Mouse (Mus musculus) embryonic facial prominence, embryonic 13.5 days (tissue): ENCODE measurements around the gene Rpl3l. TPM values are rescaled to one million over a fixed set of nuclear protein-coding genes. Genes with fewer than 3 reads are reported as not detected.
"Not testable (repeated sequence)": the region's sequence is repeated elsewhere in the genome, so short reads cannot be mapped to it uniquely, and the experiment has no call there.

Experiments used
- ATAC-seq: fragments of 200-750 bp; cut with Nextera tagmentation; 2 replicates; pipeline ENCODE4 v1.8.0; 2017; ENCODE audit warnings: low read depth; ENCODE audit not compliant: insufficient number of reproducible peaks, insufficient read depth, low FRiP score, low TSS enrichment
- H3K27ac ChIP-seq: fragments of 300-500 bp; sonication (generic); 2 replicates; pipeline ENCODE4 v1.5.1; 2015; ENCODE audit warnings: moderate library complexity, mild to moderate bottlenecking, inconsistent platforms
- H3K27me3 ChIP-seq: fragments of 300-500 bp; sonication (generic); 2 replicates; pipeline ENCODE4 v1.6.1; 2015; ENCODE audit warnings: mild to moderate bottlenecking, inconsistent platforms
- H3K36me3 ChIP-seq: fragments of 300-500 bp; sonication (generic); 2 replicates; pipeline ENCODE4 v1.6.1; 2015; ENCODE audit warnings: mild to moderate bottlenecking, inconsistent platforms
- H3K4me1 ChIP-seq: fragments of 300-500 bp; sonication (generic); 2 replicates; pipeline ENCODE4 v1.6.1; 2015; ENCODE audit warnings: inconsistent platforms
- H3K4me2 ChIP-seq: fragments of 300-500 bp; sonication (generic); 2 replicates; pipeline ENCODE4 v1.6.1; 2015; ENCODE audit warnings: moderate library complexity, mild to moderate bottlenecking, inconsistent platforms
- H3K4me3 ChIP-seq: fragments of 300-500 bp; sonication (generic); 2 replicates; pipeline ENCODE4 v1.5.1; 2015; ENCODE audit warnings: mild to moderate bottlenecking, inconsistent platforms
- H3K9ac ChIP-seq: fragments of 300-500 bp; sonication (generic); 2 replicates; pipeline ENCODE4 v1.6.1; 2015; ENCODE audit warnings: mild to moderate bottlenecking, inconsistent platforms
- H3K9me3 ChIP-seq: fragments of 300-500 bp; sonication (generic); 2 replicates; pipeline ENCODE4 v1.6.1; 2016; ENCODE audit warnings: inconsistent platforms
- WGBS: fragments of 180-500 bp; shearing (Covaris S2); methylation state at CpG from one replicate; pipeline ENCODE4 v1.1.7; 2015; ENCODE audit warnings: mixed read lengths; 5-methylcytosine and 5-hydroxymethylcytosine counted together
- polyA plus RNA-seq: library from polyadenylated mRNA; unstranded; fragments of >200 nt; fragmentation: Nextera tagmentation; extraction: Ambion mirVana; gene quantifications from 2 replicates; pipeline ENCODE4 v1.2.1, GENCODE M21; 2015

The Rpl3l gene
- polyA plus RNA-seq, 1 experiment from 2014 or later = not detected

DNA sequence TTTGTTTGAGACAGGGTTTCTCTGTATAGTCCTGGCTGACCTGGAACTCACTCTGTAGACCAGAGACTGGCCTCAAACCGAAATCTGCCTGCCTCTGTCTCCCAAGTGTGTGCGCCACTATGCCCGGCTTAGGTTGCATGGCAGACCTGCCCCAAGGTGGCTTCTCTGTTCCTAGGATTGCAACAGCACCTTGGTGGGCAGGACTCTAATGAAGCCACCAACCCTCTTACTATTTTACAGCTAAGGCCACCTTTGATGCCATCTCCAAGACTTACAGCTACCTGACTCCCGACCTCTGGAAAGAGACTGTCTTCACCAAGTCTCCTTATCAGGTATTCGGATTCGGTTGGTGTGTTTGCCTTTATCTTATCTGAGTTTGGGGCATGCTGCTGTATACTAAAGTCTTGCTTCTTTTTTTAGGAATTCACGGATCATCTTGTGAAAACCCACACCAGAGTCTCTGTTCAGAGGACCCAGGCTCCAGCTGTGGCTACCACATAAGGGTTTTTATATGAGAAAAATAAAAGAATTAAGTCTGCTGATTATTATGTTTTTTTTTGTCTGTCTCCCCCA lies 6.2 kb upstream of the Rpl3l start:
- not testable (repeated sequence) for H3K27ac ChIP-seq, ATAC-seq
- 66% methylated on average over 7 of the region's 7 CpGs for WGBS

DNA sequence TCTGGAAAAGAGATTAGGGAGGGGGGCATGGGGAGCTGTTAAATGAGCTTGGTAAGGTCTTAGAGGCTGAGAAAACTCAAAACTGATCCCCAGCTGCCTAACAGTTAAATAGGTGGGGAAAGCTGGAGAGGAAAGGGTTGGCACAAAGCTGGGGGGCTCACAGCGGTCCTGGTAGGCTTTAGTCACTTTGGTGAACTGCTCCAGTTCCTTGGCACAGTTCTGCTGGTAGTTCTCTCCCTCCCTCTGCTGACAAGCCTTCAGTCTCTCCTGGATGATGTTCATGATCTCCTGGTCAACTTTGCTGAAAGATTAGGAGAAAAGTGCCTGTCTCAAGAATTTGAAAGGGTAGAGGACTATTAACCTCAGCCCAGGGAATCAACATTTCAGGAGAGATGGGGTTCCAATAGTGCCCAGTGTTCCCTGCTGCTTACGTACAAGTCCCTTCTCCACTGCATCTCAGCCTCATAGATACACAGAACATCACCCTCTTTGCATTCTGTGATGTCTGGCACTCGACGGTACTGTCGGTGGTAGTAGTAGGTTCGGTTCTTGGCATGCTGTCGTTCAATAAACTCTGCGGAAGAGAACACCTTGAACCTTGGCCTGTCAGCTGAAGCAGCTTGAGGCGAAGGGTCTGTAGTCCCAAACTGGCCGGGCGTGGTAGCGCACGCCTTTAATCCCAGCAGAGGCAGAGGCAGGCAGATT lies 5.2 kb upstream of the Rpl3l start:
- Histone ChIP-seq H3K4me3 (peak overlapping the region; percentile 91), H3K27ac (peak overlapping the region; percentile 33; the same call in 1 of the 2 replicates), H3K4me2 (peak overlapping the region; percentile 89), H3K9ac (peak overlapping the region; percentile 54), H3K4me1 (peaks cover 32% of the 10 kb centered on the region), H3K36me3 (peaks cover 28% of the 10 kb centered on the region), H3K9me3 (no peaks in the 10 kb centered on the region), H3K27me3 (no peaks in the 10 kb centered on the region)
- no peak for ATAC-seq
- WGBS = 37% methylated on average over 13 of the region's 13 CpGs

More for the DNA sequence above, 6.2 kb upstream of the Rpl3l start:
- not testable (repeated sequence) for H3K9me3 ChIP-seq, H3K27me3 ChIP-seq
- Histone ChIP-seq H3K9ac (peak overlapping the region; percentile 73), H3K4me2 (peak overlapping the region; percentile 89), H3K36me3 (peaks cover 37% of the 10 kb centered on the region), H3K4me3 (peak overlapping the region; percentile 91), H3K4me1 (peaks cover 32% of the 10 kb centered on the region)

DNA sequence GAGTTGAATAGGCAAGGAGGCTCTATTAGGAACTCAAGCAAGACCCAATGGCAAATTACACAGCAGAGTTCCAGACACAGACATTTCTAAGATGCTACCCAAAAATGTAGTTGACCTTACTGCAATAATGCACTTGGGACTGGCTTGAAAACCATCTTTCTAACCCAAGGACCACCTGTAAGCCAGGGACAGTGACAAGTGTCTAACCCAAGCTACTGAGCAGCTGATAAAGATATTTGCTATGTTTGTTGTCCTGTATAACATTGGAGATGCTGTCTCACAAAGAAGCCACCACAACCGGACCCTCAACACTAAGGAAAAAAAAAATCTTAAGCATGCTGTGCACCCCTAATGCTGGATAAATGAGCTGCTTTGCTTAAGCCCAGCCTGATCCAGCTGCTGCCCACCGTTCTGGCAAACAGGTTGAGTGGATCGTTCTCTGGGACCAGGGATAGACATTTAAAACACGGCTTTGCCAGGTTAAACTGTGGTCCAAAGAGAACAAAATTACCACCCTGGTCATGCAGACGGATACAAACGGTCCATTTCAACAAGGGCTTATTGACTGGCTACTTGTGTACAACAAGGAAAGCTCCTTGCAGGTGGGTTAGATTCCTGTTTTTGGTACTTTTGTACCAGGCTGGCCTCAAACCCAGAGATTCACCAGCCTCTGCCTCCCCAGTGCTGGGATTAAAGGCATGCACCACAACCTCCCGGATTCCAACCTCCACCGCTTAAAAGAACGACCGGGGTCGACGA lies 4.3 kb upstream of the Rpl3l start:
- peak overlapping the region; percentile 85 for H3K27ac ChIP-seq

DNA sequence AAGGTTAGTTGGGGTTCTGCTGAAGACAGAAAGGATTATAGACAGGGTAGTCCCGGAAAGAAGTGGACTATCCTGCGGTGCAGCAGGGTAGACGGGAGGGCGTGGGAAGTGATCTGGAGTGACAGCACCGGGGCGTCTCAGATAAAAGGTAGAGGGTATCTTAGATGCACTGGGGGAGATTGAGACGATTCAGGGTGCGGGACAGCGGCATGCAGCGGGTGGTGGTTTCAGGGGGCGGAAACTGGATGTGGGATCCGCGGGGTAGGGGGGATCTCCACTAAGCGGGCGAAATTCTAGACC lies 3.8 kb upstream of the Rpl3l start:
- Histone ChIP-seq H3K9ac (peak overlapping the region; percentile 97), H3K4me3 (peak overlapping the region; percentile 83), H3K27me3 (no peaks in the 10 kb centered on the region), H3K4me1 (peaks cover 28% of the 10 kb centered on the region), H3K9me3 (no peaks in the 10 kb centered on the region), H3K27ac (peak overlapping the region; percentile 85), H3K4me2 (peak overlapping the region; percentile 89), H3K36me3 (peaks cover 16% of the 10 kb centered on the region)
- under 1% methylated on average over 15 of the region's 15 CpGs for WGBS
- ATAC-seq = no peak

More for the DNA sequence above, 4.3 kb upstream of the Rpl3l start:
- Histone ChIP-seq H3K4me2 (peak overlapping the region; percentile 89), H3K27me3 (no peaks in the 10 kb centered on the region), H3K9ac (peak overlapping the region; percentile 97), H3K36me3 (peaks cover 20% of the 10 kb centered on the region), H3K4me1 (peaks cover 32% of the 10 kb centered on the region), H3K9me3 (no peaks in the 10 kb centered on the region), H3K4me3 (peak overlapping the region; percentile 83)
- ATAC-seq = no peak
- 3% methylated on average over 12 of the region's 12 CpGs for WGBS

DNA sequence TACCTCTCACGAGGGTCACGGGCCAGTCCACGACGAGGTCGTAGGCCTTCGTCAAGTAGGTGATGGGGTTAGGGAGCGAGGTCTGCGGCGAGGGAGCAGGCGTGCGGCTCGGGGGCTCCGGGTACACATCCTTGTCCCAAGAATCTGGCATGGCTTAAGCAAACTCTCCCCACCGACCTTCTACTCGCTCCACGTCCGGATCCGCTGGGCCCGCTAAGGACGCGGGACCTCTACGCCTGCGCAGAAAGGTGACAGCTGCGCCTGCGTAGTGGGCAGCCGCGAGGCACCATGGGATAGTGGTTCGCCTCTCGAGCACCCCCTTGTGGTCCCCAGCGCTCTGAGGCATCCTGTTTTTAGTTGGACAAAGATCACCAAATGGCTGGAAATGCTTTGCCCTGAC lies 3.4 kb upstream of the Rpl3l start, which contains the start of gene Ndufb10:
Gene Ndufb10 (minus strand): TSS at position 295 of the 400 bp plus-strand sequence.
- Histone ChIP-seq H3K4me1 (peaks cover 26% of the 10 kb centered on the region), H3K4me3 (peak within 1 kb of the TSS; percentile 83), H3K27ac (peak within 1 kb of the TSS; percentile 85), H3K9me3 (no peaks in the 10 kb centered on the region), H3K4me2 (peak within 1 kb of the TSS; percentile 89), H3K9ac (peak within 1 kb of the TSS; percentile 97), H3K36me3 (peaks cover 16% of the 10 kb centered on the region), H3K27me3 (no peaks in the 10 kb centered on the region)
- ATAC-seq = peak; percentile 75
- WGBS = under 1% methylated on average over 30 of the region's 30 CpGs

DNA sequence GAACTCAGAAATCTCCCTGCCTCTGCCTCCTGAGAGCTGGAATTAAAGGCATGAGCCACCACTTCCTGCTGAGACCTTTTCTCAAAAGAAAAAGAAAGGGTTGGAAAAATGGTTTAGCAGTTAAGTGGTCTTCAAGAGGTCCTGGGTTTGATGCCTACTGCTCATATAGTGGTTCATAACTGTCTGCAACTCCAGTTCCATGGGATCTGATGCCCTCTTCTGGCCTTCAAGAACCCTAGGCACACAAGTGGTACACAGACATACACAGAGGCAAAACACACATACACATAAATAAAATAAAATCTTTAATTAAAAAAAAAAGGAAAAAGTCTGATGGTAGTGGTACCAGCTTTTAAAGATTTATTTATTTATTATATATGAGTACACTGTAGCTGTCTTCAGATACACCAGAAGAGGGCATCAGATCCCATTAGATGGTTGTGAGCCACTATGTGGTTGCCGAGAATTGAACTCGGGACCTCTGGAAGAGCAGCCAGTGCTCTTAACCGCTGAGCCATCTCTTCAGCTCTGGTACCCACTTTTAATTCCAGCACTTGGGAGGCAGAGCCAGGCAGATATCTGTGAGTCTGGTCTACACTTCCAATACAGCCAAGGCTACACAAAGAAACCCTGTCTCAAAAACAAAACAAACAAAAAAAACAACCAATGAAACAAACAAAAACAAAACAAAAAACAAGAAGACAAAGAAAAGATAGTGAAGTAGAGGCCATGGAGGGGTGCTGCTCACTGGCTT lies 1.8 kb upstream of the Rpl3l start:
- Histone ChIP-seq H3K4me3 (no peak overlapping the region), H3K9ac (no peak overlapping the region), H3K4me2 (no peak overlapping the region), H3K4me1 (peaks cover 26% of the 10 kb centered on the region), H3K9me3 (no peaks in the 10 kb centered on the region), H3K36me3 (peaks cover 16% of the 10 kb centered on the region), H3K27me3 (no peaks in the 10 kb centered on the region), H3K27ac (no peak overlapping the region)
- WGBS = 67% methylated on average over 3 of the region's 3 CpGs
- ATAC-seq = no peak

DNA sequence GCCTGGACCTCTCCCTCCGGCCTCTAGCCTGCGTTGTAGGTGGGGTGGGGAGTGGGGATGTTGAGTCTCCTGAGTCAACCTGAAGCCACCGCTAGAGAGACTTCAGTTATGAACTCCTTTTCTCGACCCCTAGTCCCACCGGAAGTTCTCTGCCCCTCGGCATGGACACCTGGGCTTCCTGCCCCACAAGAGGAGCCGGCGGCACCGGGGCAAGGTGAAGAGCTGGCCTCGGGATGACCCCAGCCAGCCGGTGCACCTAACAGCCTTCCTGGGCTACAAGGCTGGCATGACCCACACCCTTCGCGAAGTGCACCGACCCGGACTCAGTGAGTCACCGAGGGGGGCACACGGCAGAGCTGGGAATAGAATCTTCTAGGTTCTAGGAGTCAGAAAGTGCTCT lies 564 bp downstream of the Rpl3l start:
- no peak overlapping the region for H3K9ac ChIP-seq
- 74% methylated on average over 17 of the region's 17 CpGs for WGBS

DNA sequence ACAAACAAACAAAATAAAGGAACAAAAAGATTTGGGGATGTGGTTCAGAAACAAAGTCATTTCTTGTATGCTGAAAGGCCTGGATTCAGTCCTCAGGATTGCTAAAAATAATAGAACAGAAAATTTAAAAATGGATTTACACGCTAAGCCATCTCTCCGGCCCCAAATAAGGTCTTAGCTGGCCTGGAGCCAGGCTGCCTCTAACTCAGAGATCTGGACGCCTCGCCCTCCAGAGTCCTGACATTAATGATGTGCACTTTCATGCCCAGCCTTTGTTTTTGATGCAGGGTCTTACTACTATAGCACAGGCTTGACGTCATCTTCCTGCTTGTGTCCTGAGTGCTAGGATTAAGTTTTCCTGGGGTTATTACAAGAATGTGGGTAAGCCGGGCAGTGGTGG lies 1.4 kb downstream of the Rpl3l start:
- Histone ChIP-seq H3K4me3 (no peak overlapping the region), H3K36me3 (no peaks in the 10 kb centered on the region), H3K9ac (no peak overlapping the region), H3K9me3 (no peaks in the 10 kb centered on the region), H3K27me3 (no peaks in the 10 kb centered on the region), H3K27ac (no peak overlapping the region), H3K4me1 (no peaks in the 10 kb centered on the region), H3K4me2 (no peak overlapping the region)
- 77% methylated on average over 6 of the region's 6 CpGs for WGBS
- no peak for ATAC-seq

More for the DNA sequence above, 564 bp downstream of the Rpl3l start:
- no peak for ATAC-seq
- H3K4me3 ChIP-seq = no peak overlapping the region
- H3K36me3 ChIP-seq = no peaks in the 10 kb centered on the region
- no peaks in the 10 kb centered on the region for H3K9me3 ChIP-seq
- H3K27me3 ChIP-seq = no peaks in the 10 kb centered on the region
- H3K4me1 ChIP-seq = peaks cover 5% of the 10 kb centered on the region
- no peak overlapping the region for H3K4me2 ChIP-seq
- no peak overlapping the region for H3K27ac ChIP-seq

DNA sequence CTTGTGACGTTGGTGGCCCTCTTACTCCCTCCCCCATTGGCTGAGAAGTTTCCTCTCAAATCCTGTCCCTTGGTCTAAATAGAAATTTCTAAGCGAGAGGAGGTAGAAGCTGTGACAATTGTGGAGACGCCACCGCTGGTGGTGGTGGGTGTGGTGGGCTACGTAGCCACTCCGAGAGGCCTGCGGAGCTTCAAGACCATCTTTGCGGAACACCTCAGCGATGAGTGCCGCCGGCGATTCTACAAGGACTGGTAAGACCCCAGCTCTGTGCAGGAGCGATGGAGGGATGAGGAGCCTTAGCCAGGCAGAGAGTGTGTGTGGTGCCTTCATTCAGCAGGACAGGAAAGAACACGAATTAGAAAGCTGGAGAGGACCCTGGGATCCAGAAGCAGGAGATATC lies 3.2 kb downstream of the Rpl3l start:
- Histone ChIP-seq H3K9ac (no peak overlapping the region), H3K27me3 (no peaks in the 10 kb centered on the region), H3K36me3 (no peaks in the 10 kb centered on the region), H3K27ac (no peak overlapping the region), H3K4me2 (no peak overlapping the region), H3K4me1 (peaks cover under 1% of the 10 kb centered on the region; the same call in 1 of the 2 replicates), H3K9me3 (no peaks in the 10 kb centered on the region), H3K4me3 (no peak overlapping the region)
- ATAC-seq = no peak
- 81% methylated on average over 14 of the region's 14 CpGs for WGBS

DNA sequence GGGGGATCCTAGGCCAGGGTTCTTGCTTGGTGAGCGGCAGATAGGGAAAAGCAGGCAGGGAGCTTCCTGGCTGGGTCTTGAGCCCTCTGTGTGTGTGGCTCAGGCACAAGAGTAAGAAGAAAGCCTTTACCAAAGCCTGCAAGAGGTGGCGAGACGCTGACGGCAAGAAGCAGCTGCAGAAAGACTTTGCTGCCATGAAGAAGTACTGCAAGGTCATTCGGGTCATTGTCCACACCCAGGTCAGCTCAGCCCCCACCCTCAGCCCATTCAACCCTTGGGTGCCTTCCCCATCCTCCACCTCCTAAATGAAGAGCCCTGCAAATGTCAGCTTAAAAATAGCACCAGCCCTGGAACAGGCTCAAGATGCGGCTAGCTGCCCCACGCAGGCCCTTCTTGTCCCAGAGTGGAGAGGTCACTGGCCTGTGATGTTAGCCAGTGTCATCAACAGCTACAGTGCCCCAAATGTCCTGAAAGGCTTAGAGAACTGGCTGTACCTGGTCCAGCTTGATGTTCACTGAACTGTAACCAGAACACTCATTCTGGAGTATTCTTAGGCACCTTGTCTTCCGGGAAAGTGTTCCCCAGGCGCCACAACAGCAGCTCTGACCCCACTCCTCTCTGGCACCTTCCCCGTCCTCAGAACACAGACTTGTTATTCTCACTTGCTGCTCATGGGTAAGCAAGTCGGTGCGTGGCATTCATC lies 4.8 kb downstream of the Rpl3l start:
- H3K27ac ChIP-seq = no peak overlapping the region
- 81% methylated on average over 12 of the region's 12 CpGs for WGBS
- ATAC-seq = no peak
- H3K4me1 ChIP-seq = peaks cover 10% of the 10 kb centered on the region
- H3K9me3 ChIP-seq = no peaks in the 10 kb centered on the region
- no peaks in the 10 kb centered on the region for H3K36me3 ChIP-seq
- H3K4me2 ChIP-seq = no peak overlapping the region
- no peak overlapping the region for H3K9ac ChIP-seq
- no peaks in the 10 kb centered on the region for H3K27me3 ChIP-seq
- no peak overlapping the region for H3K4me3 ChIP-seq
